Mouse (Mus musculus) adrenal gland, adult (tissue): ENCODE measurements around the gene Dppa4.

ENCODE experiments used
- DNase-seq, 2 experiments: peaks; one replicate each; pipeline ENCODE4 v3.0.0; 2022 to 2023; ENCODE audit warnings: low spot score in 1 of 2; ENCODE audit not compliant: inconsistent age in 2 of 2

The Dppa4 gene

GRCm38 (mm10) chr16:48323602-48324345 lies 40.2 kb downstream of the Dppa4 start:
- no peak for DNase-seq

GRCm38 (mm10) chr16:48326903-48327302 lies 43.4 kb downstream of the Dppa4 start:
- DNase-seq, result peak in 1 of 2 experiments; percentile 48

- no peak for DNase-seq
These were observed 44.9 kb downstream of the Dppa4 start for GRCm38 (mm10) chr16:48328420-48328819.

GRCm38 (mm10) chr16:48331822-48332221 lies 48.3 kb downstream of the Dppa4 start:
- DNase-seq, result peak in 1 of 2 experiments; percentile 53

- no peak for DNase-seq
These were observed 51.8 kb downstream of the Dppa4 start for GRCm38 (mm10) chr16:48335326-48335725.
